Mouse (Mus musculus) embryonic facial prominence, embryonic 14.5 days (tissue): ENCODE data around the gene Slc17a3. TPM values are rescaled to one million over a fixed set of nuclear protein-coding genes. Genes with fewer than 3 reads are reported as not detected.

Experiments used
- ATAC-seq: fragments of 200-750 bp; cut with Nextera tagmentation; 2 replicates; pipeline ENCODE4 v1.8.0; 2017; ENCODE audit warnings: low read depth, moderate number of reproducible peaks, moderate TSS enrichment
- DNase-seq: peaks from one replicate; pipeline ENCODE4 v3.0.0-alpha.2; 2015; ENCODE audit warnings: low spot score
- H3K27ac ChIP-seq: fragments of 300-500 bp; sonication (generic); replicated peaks from 2 replicates; pipeline ENCODE4 v1.5.1; 2014; ENCODE audit warnings: low read depth, mild to moderate bottlenecking, low read length, moderate library complexity
- H3K27me3 ChIP-seq: fragments of 300-500 bp; sonication (generic); replicated peaks from 2 replicates; pipeline ENCODE4 v1.6.1; 2014; ENCODE audit warnings: low read length; ENCODE audit not compliant: control insufficient read depth, insufficient read depth
- H3K36me3 ChIP-seq: fragments of 300-500 bp; sonication (generic); 2 replicates; pipeline ENCODE4 v1.6.1; 2014; ENCODE audit warnings: low read length, mixed read lengths; ENCODE audit not compliant: control insufficient read depth, insufficient read depth
- H3K4me1 ChIP-seq: fragments of 300-500 bp; sonication (generic); 2 replicates; pipeline ENCODE4 v1.6.1; 2014; ENCODE audit warnings: antibody characterized with exemption, low read length; ENCODE audit not compliant: control insufficient read depth, insufficient read depth
- H3K4me2 ChIP-seq: fragments of 300-500 bp; sonication (generic); 2 replicates; pipeline ENCODE4 v1.6.1; 2014; ENCODE audit warnings: low read depth, mild to moderate bottlenecking, low read length, moderate library complexity, mixed read lengths
- H3K4me3 ChIP-seq: fragments of 300-500 bp; sonication (generic); 2 replicates; pipeline ENCODE4 v1.5.1; 2014; ENCODE audit warnings: low read depth, mild to moderate bottlenecking, low read length
- H3K9ac ChIP-seq: fragments of 300-500 bp; sonication (generic); 2 replicates; pipeline ENCODE4 v1.6.1; 2014; ENCODE audit warnings: low read depth, mild to moderate bottlenecking, low read length, moderate library complexity, mixed read lengths
- H3K9me3 ChIP-seq: fragments of 300-500 bp; sonication (generic); 2 replicates; pipeline ENCODE4 v1.6.1; 2016; ENCODE audit warnings: low read length; ENCODE audit not compliant: control insufficient read depth
- WGBS: fragments of 180-500 bp; shearing (Covaris S2); extraction: QIAGEN DNeasy Blood & Tissue Kit; methylation state at CpG from one replicate; pipeline ENCODE4 v1.1.7; 2014; 5-methylcytosine and 5-hydroxymethylcytosine counted together
- polyA plus RNA-seq: library from polyadenylated mRNA; unstranded; fragments of >200 nt; fragmentation: Nextera tagmentation; extraction: Ambion mirVana; gene quantifications from 2 replicates; pipeline ENCODE4 v1.2.1, GENCODE M21; 2014

Slc17a3 gene
- polyA plus RNA-seq, 1 experiment from 2014 or later = 0.56 TPM

- ATAC-seq (no peak), DNase-seq (no peak)
- Histone ChIP-seq H3K4me3 (no peak overlapping the region), H3K9me3 (no peaks in the 10 kb centered on the region), H3K4me2 (no peak overlapping the region), H3K4me1 (0 out of 2 replicates have a peak, but pooled peaks cover 4% of the 10 kb centered on the region), H3K36me3 (no peaks in the 10 kb centered on the region), H3K9ac (no peak overlapping the region), H3K27ac (no peak overlapping the region), H3K27me3 (no peaks in the 10 kb centered on the region)
- WGBS = 77% methylated on average over 6 of the region's 6 CpGs
Observed at GRCm38 (mm10) chr13:23867000-23867399, 27.8 kb downstream of the Slc17a3 start.

GRCm38 (mm10) chr13:23867405-23867804, 28.2 kb downstream of the Slc17a3 start, which contains the start of gene Slc17a1:
Gene Slc17a1, plus strand, starts transcription at chr13:23867750.
- H3K9me3 ChIP-seq = no peaks in the 10 kb centered on the region
- H3K4me1 ChIP-seq = 0 out of 2 replicates have a peak, but pooled peaks cover 4% of the 10 kb centered on the region
- no peaks in the 10 kb centered on the region for H3K27me3 ChIP-seq
- H3K4me3 ChIP-seq = no peak within 1 kb of the TSS
- no peak within 1 kb of the TSS for H3K9ac ChIP-seq
- 74% methylated on average over 7 of the region's 7 CpGs for WGBS
- ATAC-seq (no peak), DNase-seq (peak; percentile 35)
- no peaks in the 10 kb centered on the region for H3K36me3 ChIP-seq
- no peak within 1 kb of the TSS for H3K4me2 ChIP-seq
- H3K27ac ChIP-seq = no peak within 1 kb of the TSS

GRCm38 (mm10) chr13:23868790-23869533, 29.7 kb downstream of the Slc17a3 start:
- 87% methylated on average over 8 of the region's 8 CpGs for WGBS
- 0 out of 2 replicates have a peak, but pooled peaks cover 4% of the 10 kb centered on the region for H3K4me1 ChIP-seq
- H3K27ac ChIP-seq = no peak overlapping the region
- no peak overlapping the region for H3K4me2 ChIP-seq
- no peak overlapping the region for H3K9ac ChIP-seq
- no peak for DNase-seq
- no peaks in the 10 kb centered on the region for H3K36me3 ChIP-seq
- H3K4me3 ChIP-seq = no peak overlapping the region
- no peaks in the 10 kb centered on the region for H3K9me3 ChIP-seq
- H3K27me3 ChIP-seq = no peaks in the 10 kb centered on the region
- no peak for ATAC-seq

DNA sequence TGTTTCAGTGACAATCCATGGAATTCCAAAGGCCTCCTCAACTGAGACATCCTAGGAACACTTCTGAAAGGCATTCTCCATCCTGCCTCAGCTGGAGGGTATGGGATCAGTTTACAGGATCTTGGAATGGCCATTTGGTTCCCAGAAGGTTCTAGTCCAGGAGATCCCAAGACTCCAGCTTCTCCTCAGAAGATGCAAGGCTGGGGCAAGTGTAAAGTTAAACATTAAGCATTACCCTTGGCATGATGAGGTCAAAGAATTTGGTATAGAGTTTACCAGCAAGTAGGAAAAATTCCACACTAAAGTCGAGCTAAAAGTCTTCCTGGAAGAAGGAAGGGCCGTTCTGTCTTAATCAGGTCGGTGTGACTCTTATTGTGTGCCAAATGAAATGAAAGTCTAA, 30.8 kb downstream of the Slc17a3 start:
- Histone ChIP-seq H3K36me3 (no peaks in the 10 kb centered on the region), H3K4me3 (no peak overlapping the region), H3K4me1 (0 out of 2 replicates have a peak, but pooled peaks cover 4% of the 10 kb centered on the region), H3K9ac (no peak overlapping the region), H3K27ac (no peak overlapping the region), H3K9me3 (no peaks in the 10 kb centered on the region), H3K27me3 (no peaks in the 10 kb centered on the region), H3K4me2 (no peak overlapping the region)
- no peak for ATAC-seq
- WGBS = 71% methylated on average over 3 of the region's 3 CpGs
- no peak for DNase-seq

GRCm38 (mm10) chr13:23873141-23873540, 33.9 kb downstream of the Slc17a3 start:
- no peak for DNase-seq
- Histone ChIP-seq H3K27me3 (no peaks in the 10 kb centered on the region), H3K36me3 (no peaks in the 10 kb centered on the region), H3K9ac (no peak overlapping the region), H3K4me3 (no peak overlapping the region), H3K4me2 (no peak overlapping the region), H3K4me1 (no peaks in the 10 kb centered on the region), H3K27ac (no peak overlapping the region), H3K9me3 (no peaks in the 10 kb centered on the region)
- ATAC-seq = no peak
- WGBS = 74% methylated on average over 5 of the region's 5 CpGs

DNA sequence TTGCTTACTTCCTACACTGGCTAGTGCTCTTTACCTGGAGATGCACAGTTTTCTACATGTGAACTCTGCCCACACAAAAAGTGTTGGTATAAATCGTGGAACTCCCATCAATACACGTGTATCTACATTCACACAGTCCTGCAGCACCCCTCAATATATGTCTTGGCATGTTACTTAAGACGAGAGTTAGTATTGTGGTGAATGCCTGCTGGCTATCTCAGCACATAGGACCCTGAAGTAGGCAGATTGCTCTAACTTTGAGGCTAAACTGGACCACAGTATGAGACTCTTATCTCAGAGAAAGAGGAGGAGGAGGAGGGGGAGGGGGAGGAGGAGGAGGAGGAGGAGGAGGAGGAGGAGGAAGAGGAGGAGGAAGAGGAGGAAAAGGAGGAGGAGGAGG, 39.9 kb downstream of the Slc17a3 start:
- H3K27me3 ChIP-seq = no peaks in the 10 kb centered on the region
- H3K36me3 ChIP-seq = no peaks in the 10 kb centered on the region
- no peak overlapping the region for H3K27ac ChIP-seq
- no peaks in the 10 kb centered on the region for H3K9me3 ChIP-seq
- WGBS = 77% methylated on average over 3 of the region's 3 CpGs
- ATAC-seq (no peak), DNase-seq (no peak)
- H3K4me2 ChIP-seq = no peak overlapping the region
- no peaks in the 10 kb centered on the region for H3K4me1 ChIP-seq
- no peak overlapping the region for H3K4me3 ChIP-seq
- H3K9ac ChIP-seq = no peak overlapping the region

GRCm38 (mm10) chr13:23879636-23880035, 40.4 kb downstream of the Slc17a3 start:
- Histone ChIP-seq H3K27me3 (no peaks in the 10 kb centered on the region), H3K4me1 (no peaks in the 10 kb centered on the region), H3K9ac (no peak overlapping the region), H3K27ac (no peak overlapping the region), H3K36me3 (no peaks in the 10 kb centered on the region), H3K4me2 (no peak overlapping the region), H3K4me3 (no peak overlapping the region), H3K9me3 (no peaks in the 10 kb centered on the region)
- 78% methylated on average over 5 of the region's 5 CpGs for WGBS
- DNase-seq = no peak
- no peak for ATAC-seq

DNA sequence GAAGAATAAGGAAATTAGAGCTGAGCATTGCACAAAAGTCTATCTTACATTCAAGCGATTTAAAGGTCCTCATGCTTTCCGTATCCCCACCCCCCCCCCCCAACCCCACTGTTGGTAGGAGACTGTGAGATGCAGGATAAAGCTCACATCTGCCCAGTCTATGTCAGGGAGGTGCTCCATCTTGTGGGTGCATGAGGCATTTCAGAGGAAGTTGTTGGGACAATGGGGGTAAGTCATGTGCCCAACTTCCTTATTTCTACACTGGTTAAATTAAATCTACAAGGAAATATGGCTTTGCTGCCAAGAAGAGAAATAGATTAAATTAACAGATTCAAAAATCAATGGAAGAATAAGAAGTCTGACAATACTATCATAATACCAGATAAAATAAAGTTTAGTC, 46.3 kb downstream of the Slc17a3 start:
- Histone ChIP-seq H3K9ac (no peak overlapping the region), H3K27ac (no peak overlapping the region), H3K4me3 (no peak overlapping the region), H3K4me2 (no peak overlapping the region), H3K9me3 (no peaks in the 10 kb centered on the region), H3K36me3 (no peaks in the 10 kb centered on the region), H3K27me3 (no peaks in the 10 kb centered on the region), H3K4me1 (no peaks in the 10 kb centered on the region)
- 33% methylated on average over 2 of the region's 2 CpGs for WGBS
- ATAC-seq (peak; percentile 67; the same call in 1 of the 2 replicates), DNase-seq (peak; percentile 38)
